Mouse (Mus musculus): ENCODE measurements around the gene Hyal1. TPM values are rescaled to one million over a fixed set of nuclear protein-coding genes. Genes with fewer than 3 reads are reported as not detected.

Hyal1 gene
- polyA plus RNA-seq, 1 experiment from 2014 or later: 12.1 TPM

DNA sequence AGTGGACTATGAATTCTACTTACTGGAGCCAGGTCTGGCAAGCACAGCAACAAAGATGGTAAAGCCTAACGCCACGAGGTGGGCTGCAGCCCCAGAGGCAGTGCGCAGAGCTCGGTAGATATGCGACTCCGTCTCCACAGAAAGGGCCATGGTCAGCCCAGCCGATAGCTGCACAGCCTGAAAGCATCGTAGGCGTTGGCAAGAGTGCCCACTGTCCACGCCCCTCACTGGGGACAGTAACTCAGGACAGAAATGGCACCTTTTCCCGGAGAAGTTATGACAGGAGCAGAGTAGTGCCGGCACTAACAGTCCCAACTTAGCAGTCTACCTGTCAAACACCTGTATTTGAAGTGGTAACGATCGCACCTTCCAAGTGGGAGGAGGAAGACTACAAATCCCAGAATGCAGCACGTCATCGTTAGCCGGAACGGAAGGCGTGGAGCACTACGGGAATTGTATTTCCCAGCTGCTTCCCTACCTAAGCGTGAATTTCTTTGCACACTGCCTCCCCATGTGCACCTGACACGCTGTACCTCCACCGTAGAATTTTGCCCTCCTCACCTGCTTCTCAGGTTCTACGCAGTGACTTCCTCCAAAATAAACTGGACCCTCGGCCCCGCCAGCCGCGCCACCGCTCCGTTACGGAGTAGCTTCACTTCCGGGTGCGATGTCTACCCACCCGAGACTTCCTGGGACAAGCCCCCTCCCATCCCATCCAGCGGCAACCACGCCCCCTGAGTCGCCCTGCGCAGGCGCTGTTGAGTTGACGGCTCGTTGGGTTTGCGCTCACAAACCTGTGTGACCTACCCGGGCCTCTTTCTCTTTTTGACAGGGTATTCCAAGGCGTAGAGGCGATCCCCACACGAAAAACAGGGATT is 35.0 kb upstream of the Hyal1 start, which contains the start of the genes Cyb561d2 and Nprl2:
Gene Cyb561d2 (minus strand): TSS at position 720 of the 878 bp plus-strand sequence.
Gene Nprl2 (plus strand): TSS at position 753 of the 878 bp plus-strand sequence.
- Histone ChIP-seq H3K36me3 (ENCODE audit: control insufficient read depth, insufficient read depth, low read length) (peaks cover 41% of the 10 kb centered on the region), H3K27me3 (ENCODE audit: control insufficient read depth, insufficient read depth, low read length) (no peaks in the 10 kb centered on the region), H3K27ac (ENCODE audit: low read length) (peak within 1 kb of the TSS; percentile 44; the same call in 1 of the 2 replicates), H3K9ac (replicated peaks; ENCODE audit: low read depth, low read length) (peak within 1 kb of the TSS; percentile 45; the same call in 1 of the 2 replicates), H3K9me3 (ENCODE audit: control insufficient read depth, low read depth, low read length) (no peaks in the 10 kb centered on the region), H3K4me1 (ENCODE audit: control insufficient read depth, insufficient read depth, low read length) (peaks cover 17% of the 10 kb centered on the region), H3K4me3 (ENCODE audit: low read depth, low read length) (peak within 1 kb of the TSS; percentile 54), H3K4me2 (replicated peaks; ENCODE audit: low read depth, low read length) (peak within 1 kb of the TSS; percentile 64)
- peak; percentile 87 for ATAC-seq (ENCODE audit: insufficient number of reproducible peaks, insufficient read depth, low FRiP score, low read depth)
- WGBS: under 1% methylated on average over 46 of the region's 46 CpGs

GRCm38 (mm10) chr9:107542352-107542686 is 34.4 kb upstream of the Hyal1 start:
- H3K27me3 ChIP-seq (ENCODE audit: control insufficient read depth, insufficient read depth, low read length): no peaks in the 10 kb centered on the region
- H3K4me2 ChIP-seq (replicated peaks; ENCODE audit: low read depth, low read length): peak overlapping the region; percentile 64
- peak overlapping the region; percentile 45; the same call in 1 of the 2 replicates for H3K9ac ChIP-seq (replicated peaks; ENCODE audit: low read depth, low read length)
- no peak for ATAC-seq (ENCODE audit: insufficient number of reproducible peaks, insufficient read depth, low FRiP score, low read depth)
- peak overlapping the region; percentile 54 for H3K4me3 ChIP-seq (ENCODE audit: low read depth, low read length)
- H3K36me3 ChIP-seq (ENCODE audit: control insufficient read depth, insufficient read depth, low read length): peaks cover 41% of the 10 kb centered on the region
- H3K27ac ChIP-seq (ENCODE audit: low read length): peak overlapping the region; percentile 21; the same call in 1 of the 2 replicates
- H3K9me3 ChIP-seq (ENCODE audit: control insufficient read depth, low read depth, low read length): no peaks in the 10 kb centered on the region
- H3K4me1 ChIP-seq (ENCODE audit: control insufficient read depth, insufficient read depth, low read length): peaks cover 17% of the 10 kb centered on the region
- WGBS: 2% methylated on average over 11 of the region's 11 CpGs

DNA sequence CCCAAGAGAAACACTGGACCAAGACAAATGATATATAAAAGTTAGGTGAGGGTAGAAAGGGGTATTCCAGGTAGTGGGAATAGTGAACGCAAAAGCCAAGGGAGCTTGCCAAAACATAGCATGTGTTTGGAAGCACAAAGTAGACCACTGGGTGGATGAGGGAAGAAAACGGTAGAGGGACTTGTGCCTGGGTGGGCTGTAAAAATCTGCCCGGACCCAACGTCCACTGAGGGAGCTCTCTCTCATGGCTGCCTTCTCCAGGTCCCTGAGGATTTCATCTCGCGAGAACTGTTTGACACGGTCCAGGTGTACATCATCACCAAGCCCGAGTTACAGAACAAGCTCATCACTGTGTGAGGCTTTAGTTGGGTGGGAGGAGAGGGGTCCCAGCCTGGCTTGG is 34.0 kb upstream of the Hyal1 start:
- Histone ChIP-seq H3K27ac (ENCODE audit: low read length) (peak overlapping the region; percentile 21; the same call in 1 of the 2 replicates), H3K4me3 (ENCODE audit: low read depth, low read length) (peak overlapping the region; percentile 54), H3K4me2 (replicated peaks; ENCODE audit: low read depth, low read length) (peak overlapping the region; percentile 64), H3K27me3 (ENCODE audit: control insufficient read depth, insufficient read depth, low read length) (no peaks in the 10 kb centered on the region), H3K4me1 (ENCODE audit: control insufficient read depth, insufficient read depth, low read length) (peaks cover 19% of the 10 kb centered on the region), H3K9me3 (ENCODE audit: control insufficient read depth, low read depth, low read length) (no peaks in the 10 kb centered on the region), H3K36me3 (ENCODE audit: control insufficient read depth, insufficient read depth, low read length) (peaks cover 39% of the 10 kb centered on the region), H3K9ac (replicated peaks; ENCODE audit: low read depth, low read length) (no peak overlapping the region)
- ATAC-seq (ENCODE audit: insufficient number of reproducible peaks, insufficient read depth, low FRiP score, low read depth): no peak
- 20% methylated on average over 8 of the region's 8 CpGs for WGBS

DNA sequence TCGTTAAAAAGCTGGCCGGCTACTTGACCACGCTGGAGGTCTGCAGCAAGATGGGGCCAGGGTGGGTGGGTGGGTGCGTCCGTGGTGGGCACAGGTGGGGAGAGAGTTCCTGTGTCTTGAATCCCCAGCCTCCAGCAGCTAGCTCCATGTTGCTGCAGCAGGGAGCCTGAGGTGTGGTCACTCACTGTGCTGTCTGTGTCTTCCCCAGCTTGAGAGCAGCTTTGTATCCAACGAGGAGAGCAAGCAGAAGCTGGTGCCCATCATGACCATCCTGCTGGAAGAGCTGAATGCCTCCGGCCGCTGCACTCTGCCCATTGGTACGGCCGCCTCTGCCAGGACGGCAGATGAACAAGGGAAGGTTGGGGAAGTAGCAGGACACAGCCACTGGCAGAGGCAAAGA is 33.4 kb upstream of the Hyal1 start:
- 80% methylated on average over 11 of the region's 11 CpGs for WGBS
- Histone ChIP-seq H3K27ac (ENCODE audit: low read length) (no peak overlapping the region), H3K4me2 (replicated peaks; ENCODE audit: low read depth, low read length) (peak overlapping the region; percentile 64; the same call in 1 of the 2 replicates), H3K27me3 (ENCODE audit: control insufficient read depth, insufficient read depth, low read length) (no peaks in the 10 kb centered on the region), H3K36me3 (ENCODE audit: control insufficient read depth, insufficient read depth, low read length) (peaks cover 33% of the 10 kb centered on the region), H3K4me1 (ENCODE audit: control insufficient read depth, insufficient read depth, low read length) (peaks cover 19% of the 10 kb centered on the region), H3K9ac (replicated peaks; ENCODE audit: low read depth, low read length) (no peak overlapping the region; the same call in 1 of the 2 replicates), H3K9me3 (ENCODE audit: control insufficient read depth, low read depth, low read length) (no peaks in the 10 kb centered on the region), H3K4me3 (ENCODE audit: low read depth, low read length) (peak overlapping the region; percentile 54; the same call in 1 of the 2 replicates)
- no peak for ATAC-seq (ENCODE audit: insufficient number of reproducible peaks, insufficient read depth, low FRiP score, low read depth)

DNA sequence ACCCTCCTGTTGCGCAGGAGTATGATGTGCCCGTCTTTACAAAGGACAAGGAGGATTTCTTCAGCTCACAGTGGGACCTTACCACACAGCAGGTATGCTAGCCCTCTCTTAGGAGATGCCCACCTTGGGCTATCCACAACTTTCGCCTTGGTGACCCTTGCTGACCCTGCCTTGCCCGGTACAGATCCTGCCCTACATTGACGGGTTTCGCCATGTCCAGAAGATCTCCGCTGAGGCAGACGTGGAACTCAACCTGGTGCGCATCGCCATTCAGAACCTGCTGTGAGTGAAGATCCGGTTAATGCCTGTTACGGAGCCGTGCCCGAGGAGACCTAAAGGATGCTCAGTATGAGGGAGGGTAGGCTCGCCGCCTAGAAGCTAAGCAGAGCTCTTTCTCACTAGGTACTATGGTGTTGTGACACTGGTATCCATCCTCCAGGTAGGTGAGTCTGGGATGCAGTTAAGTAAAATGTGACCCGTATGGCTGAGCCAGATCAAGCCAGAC is 32.5 kb upstream of the Hyal1 start:
- Histone ChIP-seq H3K27me3 (ENCODE audit: control insufficient read depth, insufficient read depth, low read length) (no peaks in the 10 kb centered on the region), H3K27ac (ENCODE audit: low read length) (no peak overlapping the region), H3K36me3 (ENCODE audit: control insufficient read depth, insufficient read depth, low read length) (peaks cover 24% of the 10 kb centered on the region), H3K4me3 (ENCODE audit: low read depth, low read length) (no peak overlapping the region), H3K4me1 (ENCODE audit: control insufficient read depth, insufficient read depth, low read length) (peaks cover 19% of the 10 kb centered on the region), H3K4me2 (replicated peaks; ENCODE audit: low read depth, low read length) (no peak overlapping the region), H3K9ac (replicated peaks; ENCODE audit: low read depth, low read length) (no peak overlapping the region), H3K9me3 (ENCODE audit: control insufficient read depth, low read depth, low read length) (no peaks in the 10 kb centered on the region)
- ATAC-seq (ENCODE audit: insufficient number of reproducible peaks, insufficient read depth, low FRiP score, low read depth): no peak
- 93% methylated on average over 17 of the region's 17 CpGs for WGBS

DNA sequence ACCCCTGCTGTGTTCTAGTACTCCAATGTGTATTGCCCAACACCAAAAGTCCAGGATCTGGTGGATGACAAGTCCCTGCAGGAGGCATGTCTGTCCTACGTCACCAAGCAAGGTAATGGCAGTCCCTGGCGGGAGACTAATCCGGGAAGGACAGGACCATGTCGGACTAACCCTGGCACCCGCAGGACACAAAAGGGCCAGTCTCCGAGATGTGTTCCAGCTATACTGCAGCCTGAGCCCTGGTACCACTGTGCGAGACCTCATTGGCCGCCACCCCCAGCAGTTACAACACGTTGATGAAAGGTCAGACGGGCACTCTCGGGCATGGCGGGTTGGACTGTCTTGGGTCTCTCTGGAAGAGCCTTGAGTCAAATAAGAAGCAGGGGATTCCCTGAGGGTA is 32.0 kb upstream of the Hyal1 start:
- ATAC-seq (ENCODE audit: insufficient number of reproducible peaks, insufficient read depth, low FRiP score, low read depth): no peak
- H3K27ac ChIP-seq (ENCODE audit: low read length): no peak overlapping the region
- no peak overlapping the region for H3K4me2 ChIP-seq (replicated peaks; ENCODE audit: low read depth, low read length)
- peaks cover 19% of the 10 kb centered on the region for H3K36me3 ChIP-seq (ENCODE audit: control insufficient read depth, insufficient read depth, low read length)
- H3K9me3 ChIP-seq (ENCODE audit: control insufficient read depth, low read depth, low read length): no peaks in the 10 kb centered on the region
- H3K4me1 ChIP-seq (ENCODE audit: control insufficient read depth, insufficient read depth, low read length): peaks cover 19% of the 10 kb centered on the region
- no peak overlapping the region for H3K4me3 ChIP-seq (ENCODE audit: low read depth, low read length)
- no peaks in the 10 kb centered on the region for H3K27me3 ChIP-seq (ENCODE audit: control insufficient read depth, insufficient read depth, low read length)
- H3K9ac ChIP-seq (replicated peaks; ENCODE audit: low read depth, low read length): no peak overlapping the region
- WGBS: 95% methylated on average over 12 of the region's 12 CpGs

- no peak overlapping the region for H3K4me3 ChIP-seq (ENCODE audit: low read depth, low read length)
- H3K9ac ChIP-seq (replicated peaks; ENCODE audit: low read depth, low read length): no peak overlapping the region
- H3K27ac ChIP-seq (ENCODE audit: low read length): no peak overlapping the region
- H3K4me2 ChIP-seq (replicated peaks; ENCODE audit: low read depth, low read length): no peak overlapping the region
- H3K4me1 ChIP-seq (ENCODE audit: control insufficient read depth, insufficient read depth, low read length): peaks cover 19% of the 10 kb centered on the region
- no peaks in the 10 kb centered on the region for H3K27me3 ChIP-seq (ENCODE audit: control insufficient read depth, insufficient read depth, low read length)
- ATAC-seq (ENCODE audit: insufficient number of reproducible peaks, insufficient read depth, low FRiP score, low read depth): no peak
- H3K36me3 ChIP-seq (ENCODE audit: control insufficient read depth, insufficient read depth, low read length): peaks cover 16% of the 10 kb centered on the region
- 83% methylated on average over 10 of the region's 10 CpGs for WGBS
- no peaks in the 10 kb centered on the region for H3K9me3 ChIP-seq (ENCODE audit: control insufficient read depth, low read depth, low read length)
Observed at GRCm38 (mm10) chr9:107545199-107545598, 31.5 kb upstream of the Hyal1 start.

DNA sequence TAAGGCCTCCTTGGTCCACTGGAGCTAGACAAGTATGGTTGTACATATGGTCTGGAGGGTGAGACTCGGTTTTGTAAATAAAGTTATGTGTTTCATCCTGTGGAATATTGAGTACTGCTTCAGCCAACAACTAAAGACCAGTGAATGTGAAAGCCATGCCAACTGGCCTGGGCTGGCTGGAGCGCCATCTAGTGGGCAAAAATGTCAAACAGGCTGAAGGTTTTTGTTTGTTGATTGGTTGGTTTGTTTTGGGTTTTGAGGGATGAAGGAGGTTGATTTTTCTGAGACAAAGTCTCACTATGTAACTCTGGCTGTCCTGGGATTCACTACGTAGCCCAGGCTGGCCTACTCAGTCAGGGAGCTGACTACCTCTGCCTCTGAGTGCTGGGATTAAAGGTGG is 31.1 kb upstream of the Hyal1 start:
- Histone ChIP-seq H3K9me3 (ENCODE audit: control insufficient read depth, low read depth, low read length) (no peaks in the 10 kb centered on the region), H3K9ac (replicated peaks; ENCODE audit: low read depth, low read length) (no peak overlapping the region), H3K27ac (ENCODE audit: low read length) (no peak overlapping the region), H3K4me2 (replicated peaks; ENCODE audit: low read depth, low read length) (no peak overlapping the region), H3K27me3 (ENCODE audit: control insufficient read depth, insufficient read depth, low read length) (no peaks in the 10 kb centered on the region), H3K4me3 (ENCODE audit: low read depth, low read length) (no peak overlapping the region), H3K4me1 (ENCODE audit: control insufficient read depth, insufficient read depth, low read length) (peaks cover 18% of the 10 kb centered on the region), H3K36me3 (ENCODE audit: control insufficient read depth, insufficient read depth, low read length) (peaks cover 16% of the 10 kb centered on the region)
- WGBS: 14% methylated on average over 3 of the region's 3 CpGs
- no peak for ATAC-seq (ENCODE audit: insufficient number of reproducible peaks, insufficient read depth, low FRiP score, low read depth)
